ENCODE assay signal across 14 mouse cellular contexts in genomic region chr3:156928396-156929061, GRCm38 (mm10).
DNase-seq lines count a peak whose midpoint lies in the region; ATAC-seq and TF ChIP-seq lines count a peak whose summit lies in the region.
"Had no signal": no experiment of that assay in that cellular context is flagged by ENCODE, and none has a peak within 500 bp of the region (broad histone marks: within the 10 kb centered on the region; RNA-seq: fewer than 3 reads in every experiment).

No protein-coding gene starts in this region.

- no peak overlapping the region for H3K27ac ChIP-seq in heart, embryonic 11.5 days (ENCODE audit: low read depth, low read length)
- H3K27ac ChIP-seq in midbrain, postnatal 0 days (ENCODE audit: low read depth, low read length), result no peak overlapping the region
- no peak overlapping the region for H3K27ac ChIP-seq in midbrain, embryonic 16.5 days (ENCODE audit: low read length)
- H3K27ac ChIP-seq: liver, embryonic 14.5 days had no signal

- DNase-seq in heart, adult 18-20 months, result peak; percentile 11 to 28
- DNase-seq in midbrain, postnatal 0 days (ENCODE audit: low spot score), result peak; percentile 60
- DNase-seq in cerebellum, postnatal 25 days, result peak; percentile 82
- DNase-seq in layer of hippocampus, postnatal 36 days, result peak; percentile 44 to 45
- no peak for DNase-seq in yolk sac, embryonic 10.5 days (ENCODE audit: low spot score)
- no peak for DNase-seq in kidney, postnatal 10 days
- DNase-seq: adrenal gland, adult 2 months; gastrocnemius, postnatal 10 days; kidney, adult 8-10 months; spleen, adult 18-20 months had no signal

- H3K4me3 ChIP-seq in heart, embryonic 11.5 days (ENCODE audit: low read depth, low read length), result no peak overlapping the region
- H3K4me3 ChIP-seq in midbrain, postnatal 0 days (ENCODE audit: low read depth, low read length), result no peak overlapping the region
- no peak overlapping the region for H3K4me3 ChIP-seq in midbrain, embryonic 16.5 days (ENCODE audit: low read depth, low read length)

- TF ChIP-seq CTCF in midbrain, postnatal 0 days (IDR thresholded peaks at IDR 0.05), result no peak

- no peak overlapping the region for H3K4me2 ChIP-seq in heart, embryonic 11.5 days
- no peak overlapping the region for H3K4me2 ChIP-seq in midbrain, postnatal 0 days (ENCODE audit: low read depth, low read length, poor library complexity, severe bottlenecking)
- no peak overlapping the region for H3K4me2 ChIP-seq in midbrain, embryonic 16.5 days (ENCODE audit: low read length)

- H3K9me3 ChIP-seq in heart, embryonic 11.5 days (replicated peaks; ENCODE audit: control insufficient read depth, low read length), result no peaks in the 10 kb centered on the region
- H3K9me3 ChIP-seq in midbrain, postnatal 0 days (ENCODE audit: low read length), result no peaks in the 10 kb centered on the region
- no peaks in the 10 kb centered on the region for H3K9me3 ChIP-seq in midbrain, embryonic 16.5 days (replicated peaks; ENCODE audit: control insufficient read depth, low read length, poor library complexity, severe bottlenecking)

- ATAC-seq in heart, embryonic 11.5 days (replicated peaks; ENCODE audit: insufficient number of reproducible peaks, low FRiP score, low TSS enrichment), result no peak
- no peak for ATAC-seq in midbrain, postnatal 0 days (ENCODE audit: low FRiP score)
- ATAC-seq in midbrain, embryonic 16.5 days, result no peak
- ATAC-seq: CD4-positive, CD25-positive, alpha-beta regulatory T cell, adult 4 months had no signal

- 56% methylated on average over 5 of the region's 5 CpGs for WGBS in heart, embryonic 11.5 days (ENCODE audit: insufficient replicate concordance)
- WGBS in midbrain, postnatal 0 days, result 72% methylated on average over 5 of the region's 5 CpGs
- WGBS in midbrain, embryonic 16.5 days, result 75% methylated on average over 5 of the region's 5 CpGs

- no peaks in the 10 kb centered on the region for H3K36me3 ChIP-seq in heart, embryonic 11.5 days (ENCODE audit: control insufficient read depth, insufficient read depth, low read length)
- no peaks in the 10 kb centered on the region for H3K36me3 ChIP-seq in midbrain, postnatal 0 days (ENCODE audit: insufficient read depth, low read length)
- no peaks in the 10 kb centered on the region for H3K36me3 ChIP-seq in midbrain, embryonic 16.5 days (ENCODE audit: control insufficient read depth, insufficient read depth, low read length)

- H3K9ac ChIP-seq in heart, embryonic 11.5 days (ENCODE audit: low read depth, low read length), result no peak overlapping the region
- H3K9ac ChIP-seq in midbrain, postnatal 0 days (replicated peaks; ENCODE audit: low read length, poor library complexity, severe bottlenecking), result no peak overlapping the region
- H3K9ac ChIP-seq in midbrain, embryonic 16.5 days (ENCODE audit: low read depth, low read length), result no peak overlapping the region
- H3K9ac ChIP-seq: liver, embryonic 14.5 days had no signal

- no peaks in the 10 kb centered on the region for H3K27me3 ChIP-seq in heart, embryonic 11.5 days (ENCODE audit: control insufficient read depth, insufficient read depth, low read length)
- no peaks in the 10 kb centered on the region for H3K27me3 ChIP-seq in midbrain, postnatal 0 days (ENCODE audit: insufficient read depth, low read length)
- no peaks in the 10 kb centered on the region for H3K27me3 ChIP-seq in midbrain, embryonic 16.5 days (ENCODE audit: control insufficient read depth, insufficient read depth, low read depth, low read length)

- H3K4me1 ChIP-seq in heart, embryonic 11.5 days (ENCODE audit: control insufficient read depth, insufficient read depth, low read length), result no peaks in the 10 kb centered on the region
- H3K4me1 ChIP-seq in midbrain, postnatal 0 days (ENCODE audit: insufficient read depth, low read length), result no peaks in the 10 kb centered on the region
- no peaks in the 10 kb centered on the region for H3K4me1 ChIP-seq in midbrain, embryonic 16.5 days (ENCODE audit: control insufficient read depth, insufficient read depth, low read length)

Comparison
In these comparisons a context has a peak if more than half of its experiments do, and no peak if none do; other contexts are left out.
1. DNase-seq: peak in heart, adult 18-20 months (2 of 2), midbrain, postnatal 0 days (single experiment), cerebellum, postnatal 25 days (2 of 2) and layer of hippocampus, postnatal 36 days (2 of 2); none in yolk sac, embryonic 10.5 days (single experiment) and kidney, postnatal 10 days (single experiment).